Mouse (Mus musculus) midbrain, embryonic 16.5 days (tissue): ENCODE results near the gene Pcsk6. TPM values are rescaled to one million over a fixed set of nuclear protein-coding genes. Genes with fewer than 3 reads are reported as not detected.

Experiments used
- ATAC-seq: fragments of 200-750 bp; cut with Nextera tagmentation; 2 replicates; pipeline ENCODE4 v1.8.0; 2017; ENCODE audit warnings: moderate TSS enrichment
- H3K27ac ChIP-seq: fragments of 300-500 bp; sonication (generic); 2 replicates; pipeline ENCODE4 v1.5.1; 2014; ENCODE audit warnings: mild to moderate bottlenecking, low read length, mixed read lengths
- H3K27me3 ChIP-seq: fragments of 300-500 bp; sonication (generic); 2 replicates; pipeline ENCODE4 v1.6.1; 2014; ENCODE audit warnings: low read depth, low read length, mixed read lengths; ENCODE audit not compliant: control insufficient read depth, insufficient read depth
- H3K36me3 ChIP-seq: fragments of 300-500 bp; sonication (generic); 2 replicates; pipeline ENCODE4 v1.6.1; 2014; ENCODE audit warnings: mild to moderate bottlenecking, low read length, moderate library complexity, mixed read lengths; ENCODE audit not compliant: control insufficient read depth, insufficient read depth
- H3K4me1 ChIP-seq: fragments of 300-500 bp; sonication (generic); 2 replicates; pipeline ENCODE4 v1.6.1; 2014; ENCODE audit warnings: mild to moderate bottlenecking, low read length, mixed read lengths; ENCODE audit not compliant: control insufficient read depth, insufficient read depth
- H3K4me2 ChIP-seq: fragments of 300-500 bp; sonication (generic); 2 replicates; pipeline ENCODE4 v1.6.1; 2014; ENCODE audit warnings: mild to moderate bottlenecking, low read length, mixed read lengths
- H3K4me3 ChIP-seq: fragments of 300-500 bp; sonication (generic); 2 replicates; pipeline ENCODE4 v1.5.1; 2014; ENCODE audit warnings: low read depth, mild to moderate bottlenecking, low read length, moderate library complexity, mixed read lengths
- H3K9ac ChIP-seq: fragments of 300-500 bp; sonication (generic); 2 replicates; pipeline ENCODE4 v1.6.1; 2014; ENCODE audit warnings: low read depth, low read length, mixed read lengths
- H3K9me3 ChIP-seq: fragments of 300-500 bp; sonication (generic); replicated peaks from 2 replicates; pipeline ENCODE4 v1.6.1; 2014; ENCODE audit warnings: mild to moderate bottlenecking, low read length, mixed read lengths; ENCODE audit not compliant: control insufficient read depth, poor library complexity, severe bottlenecking
- WGBS: fragments of 180-500 bp; shearing (Covaris S2); extraction: QIAGEN DNeasy Blood & Tissue Kit; methylation state at CpG from one replicate; pipeline ENCODE4 v1.1.7; 2014; 5-methylcytosine and 5-hydroxymethylcytosine counted together
- polyA plus RNA-seq: library from polyadenylated mRNA; unstranded; fragments of >200 nt; fragmentation: Nextera tagmentation; extraction: Ambion mirVana; gene quantifications from 2 replicates; pipeline ENCODE4 v1.2.1, GENCODE M21; 2015

Gene Pcsk6
- polyA plus RNA-seq, 1 experiment from 2014 or later = 0.82 TPM

GRCm38 (mm10) chr7:66008892-66009273, 147.3 kb downstream of the Pcsk6 start:
- H3K36me3 ChIP-seq = no peaks in the 10 kb centered on the region
- ATAC-seq = no peak
- H3K4me3 ChIP-seq = no peak overlapping the region
- no peak overlapping the region for H3K9ac ChIP-seq
- no peaks in the 10 kb centered on the region for H3K27me3 ChIP-seq
- no peak overlapping the region for H3K4me2 ChIP-seq
- H3K9me3 ChIP-seq = no peaks in the 10 kb centered on the region
- WGBS = 74% methylated on average over 16 of the region's 16 CpGs
- peaks cover 3% of the 10 kb centered on the region; the same call in 1 of the 2 replicates for H3K4me1 ChIP-seq
- H3K27ac ChIP-seq = no peak overlapping the region

GRCm38 (mm10) chr7:66010518-66010917, 149.0 kb downstream of the Pcsk6 start:
- H3K4me3 ChIP-seq = no peak overlapping the region
- WGBS = 91% methylated on average over 6 of the region's 6 CpGs
- no peak overlapping the region for H3K27ac ChIP-seq
- H3K36me3 ChIP-seq = no peaks in the 10 kb centered on the region
- no peak overlapping the region for H3K4me2 ChIP-seq
- no peak overlapping the region for H3K9ac ChIP-seq
- H3K27me3 ChIP-seq = no peaks in the 10 kb centered on the region
- H3K4me1 ChIP-seq = peaks cover 3% of the 10 kb centered on the region; the same call in 1 of the 2 replicates
- H3K9me3 ChIP-seq = no peaks in the 10 kb centered on the region
- no peak for ATAC-seq

GRCm38 (mm10) chr7:66027747-66028146, 166.2 kb downstream of the Pcsk6 start:
- Histone ChIP-seq H3K36me3 (no peaks in the 10 kb centered on the region), H3K4me3 (no peak overlapping the region), H3K27me3 (no peaks in the 10 kb centered on the region), H3K9me3 (no peaks in the 10 kb centered on the region), H3K9ac (no peak overlapping the region), H3K27ac (no peak overlapping the region), H3K4me1 (0 out of 2 replicates have a peak, but pooled peaks cover 2% of the 10 kb centered on the region), H3K4me2 (no peak overlapping the region)
- 83% methylated on average over 2 of the region's 2 CpGs for WGBS
- no peak for ATAC-seq

DNA sequence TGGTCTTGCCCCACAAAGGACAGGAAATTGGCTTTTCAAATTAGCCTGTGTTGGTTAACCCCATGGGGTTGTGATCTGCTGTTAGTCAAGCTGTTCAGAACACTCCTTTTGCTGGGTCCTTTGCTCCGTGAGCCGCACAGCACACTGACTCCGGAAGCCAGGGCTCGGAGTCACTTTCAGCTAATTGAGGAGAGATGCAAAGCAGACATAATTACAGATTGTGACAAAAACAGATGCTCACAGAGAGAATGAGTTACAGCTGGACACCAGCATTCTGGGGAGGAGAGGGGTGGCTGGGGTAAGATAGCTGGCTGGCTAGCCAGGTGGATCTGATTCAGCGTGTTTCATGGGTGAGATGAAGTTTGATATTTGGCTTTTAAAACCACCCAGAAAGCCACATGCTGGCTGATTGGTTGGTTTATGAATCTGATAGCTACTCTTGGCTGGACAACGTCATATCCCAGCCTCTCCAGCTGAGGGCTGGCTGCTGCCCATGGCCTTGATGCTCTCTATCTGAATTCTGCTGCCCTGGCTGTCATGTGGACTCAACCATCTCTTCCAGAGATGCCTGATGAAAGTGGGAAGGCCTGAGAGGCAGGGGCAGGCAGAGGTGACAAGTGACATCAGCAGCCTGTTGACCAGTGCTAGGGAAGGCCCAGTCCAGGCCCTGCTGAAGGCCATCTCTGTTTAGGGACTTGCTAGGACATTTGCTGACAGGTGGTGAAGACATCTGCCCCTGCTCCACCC, 167.4 kb downstream of the Pcsk6 start:
- H3K27ac ChIP-seq = no peak overlapping the region
- ATAC-seq = no peak
- H3K4me2 ChIP-seq = no peak overlapping the region
- H3K9ac ChIP-seq = no peak overlapping the region
- H3K36me3 ChIP-seq = no peaks in the 10 kb centered on the region
- 80% methylated on average over 6 of the region's 6 CpGs for WGBS
- H3K27me3 ChIP-seq = no peaks in the 10 kb centered on the region
- no peaks in the 10 kb centered on the region for H3K9me3 ChIP-seq
- H3K4me1 ChIP-seq = 0 out of 2 replicates have a peak, but pooled peaks cover 2% of the 10 kb centered on the region
- H3K4me3 ChIP-seq = no peak overlapping the region

- Histone ChIP-seq H3K9ac (no peak overlapping the region), H3K4me1 (no peaks in the 10 kb centered on the region), H3K36me3 (no peaks in the 10 kb centered on the region), H3K4me3 (no peak overlapping the region), H3K9me3 (no peaks in the 10 kb centered on the region), H3K27me3 (no peaks in the 10 kb centered on the region), H3K27ac (no peak overlapping the region), H3K4me2 (no peak overlapping the region)
- 79% methylated on average over 8 of the region's 8 CpGs for WGBS
- ATAC-seq = no peak
Observed at GRCm38 (mm10) chr7:66036809-66037208, 175.3 kb downstream of the Pcsk6 start.

GRCm38 (mm10) chr7:66038261-66038660, 176.7 kb downstream of the Pcsk6 start:
- H3K27me3 ChIP-seq = no peaks in the 10 kb centered on the region
- 73% methylated on average over 3 of the region's 3 CpGs for WGBS
- no peak overlapping the region for H3K4me2 ChIP-seq
- H3K9me3 ChIP-seq = no peaks in the 10 kb centered on the region
- H3K9ac ChIP-seq = no peak overlapping the region; the same call in 1 of the 2 replicates
- no peak overlapping the region for H3K4me3 ChIP-seq
- no peak overlapping the region for H3K27ac ChIP-seq
- H3K4me1 ChIP-seq = no peaks in the 10 kb centered on the region
- no peaks in the 10 kb centered on the region for H3K36me3 ChIP-seq
- ATAC-seq = no peak

- Histone ChIP-seq H3K4me1 (no peaks in the 10 kb centered on the region), H3K27ac (no peak overlapping the region), H3K9ac (no peak overlapping the region), H3K9me3 (no peaks in the 10 kb centered on the region), H3K27me3 (no peaks in the 10 kb centered on the region), H3K36me3 (no peaks in the 10 kb centered on the region), H3K4me2 (no peak overlapping the region), H3K4me3 (no peak overlapping the region)
- no peak for ATAC-seq
- 83% methylated on average over 11 of the region's 11 CpGs for WGBS
Observed at GRCm38 (mm10) chr7:66038730-66039129, 177.2 kb downstream of the Pcsk6 start.

- Histone ChIP-seq H3K9me3 (no peaks in the 10 kb centered on the region), H3K4me3 (no peak overlapping the region), H3K4me1 (peaks cover 4% of the 10 kb centered on the region), H3K36me3 (no peaks in the 10 kb centered on the region), H3K4me2 (no peak overlapping the region), H3K27me3 (no peaks in the 10 kb centered on the region), H3K27ac (no peak overlapping the region), H3K9ac (no peak overlapping the region)
- no peak for ATAC-seq
- 73% methylated on average over 18 of the region's 18 CpGs for WGBS
Observed at GRCm38 (mm10) chr7:66040026-66040814, 178.7 kb downstream of the Pcsk6 start.
